Mouse (Mus musculus): ENCODE results near the gene Olfr1442.

DNA sequence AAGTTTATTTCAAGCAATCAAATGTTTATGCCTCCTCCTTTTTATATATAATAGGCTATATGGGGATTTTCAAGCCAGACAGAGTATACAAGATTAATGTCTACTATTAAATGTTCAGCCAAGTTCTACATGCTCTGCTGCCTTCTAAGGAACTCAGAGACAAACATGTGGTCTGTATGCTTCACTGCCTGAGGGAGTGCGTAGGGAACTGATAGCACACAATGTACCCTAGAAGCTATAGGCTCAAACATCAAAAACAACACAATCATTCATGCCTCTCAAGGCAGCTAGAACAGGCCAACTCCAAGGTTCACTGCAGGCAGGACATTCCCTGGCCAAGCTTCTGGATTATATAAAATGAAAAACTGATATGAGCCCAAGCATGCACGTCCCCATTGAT is 38.2 kb downstream of the Olfr1442 start:
- TF ChIP-seq CTCF (IDR thresholded peaks at IDR 0.05; ENCODE audit: low read depth, low read length): no peak
- no peak for TF ChIP-seq GATA2 (IDR thresholded peaks at IDR 0.05; ENCODE audit: borderline replicate concordance, low read depth, low read length)
- TF ChIP-seq TAL1 (conservative IDR thresholded peaks at IDR 0.05; ENCODE audit: low read depth, low read length): no peak
- TF ChIP-seq GATA1 (IDR thresholded peaks at IDR 0.05; ENCODE audit: borderline replicate concordance, low read length): no peak
- TF ChIP-seq POLR2AphosphoS5 (IDR thresholded peaks at IDR 0.05; ENCODE audit: insufficient replicate concordance, low read depth, low read length): no peak

Measured in G1E (cell line).